ENCODE assay signal across 8 mouse cellular contexts in genomic region chr12:100520077-100520793, GRCm38 (mm10). TPM values are rescaled to one million over a fixed set of nuclear protein-coding genes. Genes with fewer than 3 reads are reported as not detected.
A peak's percentile ranks its signal among the peaks of the same experiment; 100 is the strongest.
DNase-seq lines count a peak whose midpoint lies in the region; ATAC-seq and TF ChIP-seq lines count a peak whose summit lies in the region.

No protein-coding gene starts in this region.

- H3K9ac ChIP-seq in intestine, embryonic 15.5 days, result peak overlapping the region; percentile 91
- peak overlapping the region; percentile 97 for H3K9ac ChIP-seq in liver, adult 2 months (ENCODE audit: low read depth, low read length)
- H3K9ac ChIP-seq in midbrain, postnatal 0 days (replicated peaks; ENCODE audit: low read length, poor library complexity, severe bottlenecking), result peak overlapping the region; percentile 96
- peak overlapping the region; percentile 96 for H3K9ac ChIP-seq in stomach, embryonic 16.5 days (ENCODE audit: low read length)

- DNase-seq in left cerebral cortex, adult 18-20 months (ENCODE audit: low spot score in 2 of 2), result peak; percentile 37 to 45
- no peak for DNase-seq in left cerebral cortex, adult 11 months (ENCODE audit: low spot score)
- peak; percentile 64 to 65 for DNase-seq in cerebellum, postnatal 36 days
- no peak for DNase-seq in liver, adult 2 months (ENCODE audit: extremely low read depth, low read depth, low spot score)
- peak; percentile 44 for DNase-seq in midbrain, postnatal 0 days (ENCODE audit: low spot score)

- peaks cover 32% of the 10 kb centered on the region for H3K4me1 ChIP-seq in intestine, embryonic 15.5 days (replicated peaks)
- H3K4me1 ChIP-seq in liver, adult 2 months (ENCODE audit: control insufficient read depth, insufficient read depth, low read length), result peaks cover 18% of the 10 kb centered on the region
- H3K4me1 ChIP-seq in midbrain, postnatal 0 days (ENCODE audit: insufficient read depth, low read length), result peaks cover 15% of the 10 kb centered on the region
- peaks cover 21% of the 10 kb centered on the region for H3K4me1 ChIP-seq in stomach, embryonic 16.5 days (ENCODE audit: control insufficient read depth, insufficient read depth, low read length)

- H3K79me2 ChIP-seq in liver, adult 2 months (ENCODE audit: control insufficient read depth, insufficient read depth, low read length), result peaks cover 29% of the 10 kb centered on the region

- H3K4me2 ChIP-seq in intestine, embryonic 15.5 days (replicated peaks), result peak overlapping the region; percentile 86
- H3K4me2 ChIP-seq in midbrain, postnatal 0 days (ENCODE audit: low read depth, low read length, poor library complexity, severe bottlenecking), result peak overlapping the region; percentile 86
- peak overlapping the region; percentile 90 for H3K4me2 ChIP-seq in stomach, embryonic 16.5 days (ENCODE audit: low read depth, low read length)

- TF ChIP-seq POLR2A in liver, adult 2 months (IDR thresholded peaks at IDR 0.05; ENCODE audit: extremely low read depth, insufficient read depth, low read length), result no peak

- H3K36me3 ChIP-seq in intestine, embryonic 15.5 days, result no peaks in the 10 kb centered on the region
- no peaks in the 10 kb centered on the region for H3K36me3 ChIP-seq in liver, adult 2 months (ENCODE audit: control insufficient read depth, insufficient read depth, low read length)
- H3K36me3 ChIP-seq in midbrain, postnatal 0 days (ENCODE audit: insufficient read depth, low read length), result no peaks in the 10 kb centered on the region
- H3K36me3 ChIP-seq in stomach, embryonic 16.5 days (ENCODE audit: control insufficient read depth, insufficient read depth, low read length), result no peaks in the 10 kb centered on the region

- peak overlapping the region; percentile 73 for H3K27ac ChIP-seq in intestine, embryonic 15.5 days
- peak overlapping the region; percentile 68 for H3K27ac ChIP-seq in liver, adult 2 months (replicated peaks; ENCODE audit: insufficient read depth, low read depth, low read length)
- H3K27ac ChIP-seq in midbrain, postnatal 0 days (ENCODE audit: low read depth, low read length), result peak overlapping the region; percentile 90
- H3K27ac ChIP-seq in stomach, embryonic 16.5 days (ENCODE audit: low read length), result peak overlapping the region; percentile 42; the same call in 1 of the 2 replicates

- WGBS in intestine, embryonic 15.5 days, result under 1% methylated on average over 70 of the region's 76 CpGs
- WGBS in liver, adult 2 months, result 2% methylated on average over 76 of the region's 76 CpGs
- WGBS in midbrain, postnatal 0 days, result under 1% methylated on average over 74 of the region's 76 CpGs
- under 1% methylated on average over 69 of the region's 76 CpGs for WGBS in stomach, embryonic 16.5 days

- no peaks in the 10 kb centered on the region for H3K27me3 ChIP-seq in intestine, embryonic 15.5 days (replicated peaks)
- H3K27me3 ChIP-seq in liver, adult 2 months (ENCODE audit: control insufficient read depth, insufficient read depth, low read length), result no peaks in the 10 kb centered on the region
- no peaks in the 10 kb centered on the region for H3K27me3 ChIP-seq in midbrain, postnatal 0 days (ENCODE audit: insufficient read depth, low read length)
- H3K27me3 ChIP-seq in stomach, embryonic 16.5 days (ENCODE audit: control insufficient read depth, insufficient read depth, low read length), result no peaks in the 10 kb centered on the region

- peak; percentile 61 for ATAC-seq in granulocyte monocyte progenitor cell, adult 5-6 weeks (replicated peaks; ENCODE audit: poor library complexity, severe bottlenecking)
- ATAC-seq in intestine, embryonic 15.5 days, result peak; percentile 83
- ATAC-seq in midbrain, postnatal 0 days (ENCODE audit: low FRiP score), result peak; percentile 57
- ATAC-seq in stomach, embryonic 16.5 days (ENCODE audit: insufficient read depth, low FRiP score), result peak; percentile 53; the same call in 1 of the 2 replicates

- no peaks in the 10 kb centered on the region for H3K9me3 ChIP-seq in intestine, embryonic 15.5 days
- H3K9me3 ChIP-seq in midbrain, postnatal 0 days (ENCODE audit: low read length), result no peaks in the 10 kb centered on the region
- H3K9me3 ChIP-seq in stomach, embryonic 16.5 days (replicated peaks; ENCODE audit: control insufficient read depth, low read length), result no peaks in the 10 kb centered on the region

- TF ChIP-seq CTCF in liver, adult 2 months (IDR thresholded peaks at IDR 0.05; ENCODE audit: low read depth, low read length), result no peak
- no peak for TF ChIP-seq CTCF in midbrain, postnatal 0 days (IDR thresholded peaks at IDR 0.05)

- peak overlapping the region; percentile 82 for H3K4me3 ChIP-seq in intestine, embryonic 15.5 days (replicated peaks)
- H3K4me3 ChIP-seq in liver, adult 2 months (ENCODE audit: insufficient read depth, low read depth, low read length), result peak overlapping the region; percentile 86
- H3K4me3 ChIP-seq in midbrain, postnatal 0 days (ENCODE audit: low read depth, low read length), result peak overlapping the region; percentile 89
- H3K4me3 ChIP-seq in stomach, embryonic 16.5 days (replicated peaks; ENCODE audit: low read length), result peak overlapping the region; percentile 84

RNA-seq across cellular contexts. Expression of gene Ttc7b, which starts 0.4 kb away (rescaled TPM):
- 100 to 1,000 TPM; 220 to 240 TPM for total RNA-seq in left cerebral cortex, adult 18-20 months (2021)
- total RNA-seq in granulocyte monocyte progenitor cell, adult 5-6 weeks (2014; fragmentation: Nextera tagmentation), result 28.9 and 38.8 TPM in 2 replicates
- total RNA-seq in granulocyte monocyte progenitor cell, adult 5-6 weeks (2017), result 14.9 and 15.4 TPM in 2 replicates
- polyA plus RNA-seq in intestine, embryonic 15.5 days (2015; fragmentation: Nextera tagmentation; extraction: Ambion mirVana), result 3.4 and 4.0 TPM in 2 replicates
- total RNA-seq in liver, adult 2 months (2014; rRNA removed), result 7.7 and 10.1 TPM in 2 replicates
- polyA plus RNA-seq in liver, adult 2 months (2012; rRNA removed), result 10.7 and 10.9 TPM in 2 replicates
- 38.9 and 55.5 TPM in 2 replicates for total RNA-seq in midbrain, postnatal 0 days (2014; rRNA removed)
- polyA plus RNA-seq in midbrain, postnatal 0 days (2015; fragmentation: Nextera tagmentation; extraction: Ambion mirVana), result 8.3 and 8.7 TPM in 2 replicates
- 2.8 and 3.5 TPM in 2 replicates for polyA plus RNA-seq in stomach, embryonic 16.5 days (2015; fragmentation: Nextera tagmentation; extraction: Ambion mirVana)

Comparison
In these comparisons a context has a peak if more than half of its experiments do, and no peak if none do; other contexts are left out.
1. DNase-seq: peak in left cerebral cortex, adult 18-20 months (2 of 2), cerebellum, postnatal 36 days (2 of 2) and midbrain, postnatal 0 days (single experiment); none in left cerebral cortex, adult 11 months (single experiment) and liver, adult 2 months (single experiment).
2. Peak in every context shown above with its lines, with median percentiles within 50 percentile points of each other: ATAC-seq, H3K27ac ChIP-seq, H3K4me2 ChIP-seq, H3K4me3 ChIP-seq and H3K9ac ChIP-seq.